Mouse (Mus musculus): ENCODE results near the gene Cd63.

GRCm38 (mm10) chr10:128915550-128915949 is 14.8 kb downstream of the Cd63 start:
- TF ChIP-seq CTCF (IDR thresholded peaks at IDR 0.05; ENCODE audit: insufficient read depth, low read depth, low read length) = no peak
- no peak for TF ChIP-seq POLR2A (IDR thresholded peaks at IDR 0.05; ENCODE audit: insufficient read depth, low read depth, low read length)
